Mouse (Mus musculus) limb, embryonic 15.5 days (tissue): ENCODE measurements around the gene Sfxn2. TPM values are rescaled to one million over a fixed set of nuclear protein-coding genes. Genes with fewer than 3 reads are reported as not detected.
A peak's percentile ranks its signal among the peaks of the same experiment; 100 is the strongest.

Experiments used
- ATAC-seq: fragments of 200-750 bp; cut with Nextera tagmentation; 2 replicates; pipeline ENCODE4 v1.8.0; 2017; ENCODE audit warnings: low read depth, moderate TSS enrichment; ENCODE audit not compliant: insufficient number of reproducible peaks, low FRiP score, low TSS enrichment
- H3K27ac ChIP-seq: fragments of 300-500 bp; sonication (generic); 2 replicates; pipeline ENCODE4 v1.5.1; 2015; ENCODE audit warnings: moderate library complexity, mild to moderate bottlenecking, inconsistent platforms
- H3K27me3 ChIP-seq: fragments of 300-500 bp; sonication (generic); 2 replicates; pipeline ENCODE4 v1.6.1; 2015; ENCODE audit warnings: inconsistent platforms
- H3K36me3 ChIP-seq: fragments of 300-500 bp; sonication (generic); 2 replicates; pipeline ENCODE4 v1.6.1; 2015; ENCODE audit warnings: inconsistent platforms
- H3K4me1 ChIP-seq: fragments of 300-500 bp; sonication (generic); 2 replicates; pipeline ENCODE4 v1.6.1; 2015; ENCODE audit warnings: inconsistent platforms
- H3K4me2 ChIP-seq: fragments of 300-500 bp; sonication (generic); 2 replicates; pipeline ENCODE4 v1.6.1; 2015; ENCODE audit warnings: mild to moderate bottlenecking, inconsistent platforms
- H3K4me3 ChIP-seq: fragments of 300-500 bp; sonication (generic); 2 replicates; pipeline ENCODE4 v1.5.1; 2015; ENCODE audit warnings: mild to moderate bottlenecking, inconsistent platforms
- H3K9ac ChIP-seq: fragments of 300-500 bp; sonication (generic); 2 replicates; pipeline ENCODE4 v1.6.1; 2015; ENCODE audit warnings: inconsistent platforms
- H3K9me3 ChIP-seq: fragments of 300-500 bp; sonication (generic); 2 replicates; pipeline ENCODE4 v1.6.1; 2016; ENCODE audit warnings: inconsistent platforms
- WGBS: fragments of 180-500 bp; shearing (Covaris S2); methylation state at CpG from one replicate; pipeline ENCODE4 v1.1.7; 2015; 5-methylcytosine and 5-hydroxymethylcytosine counted together
- polyA plus RNA-seq: library from polyadenylated mRNA; unstranded; fragments of >200 nt; fragmentation: Nextera tagmentation; extraction: Ambion mirVana; gene quantifications from 2 replicates; pipeline ENCODE4 v1.2.1, GENCODE M21; 2015

The Sfxn2 gene
- polyA plus RNA-seq, 1 experiment from 2014 or later = 23.5 TPM

DNA sequence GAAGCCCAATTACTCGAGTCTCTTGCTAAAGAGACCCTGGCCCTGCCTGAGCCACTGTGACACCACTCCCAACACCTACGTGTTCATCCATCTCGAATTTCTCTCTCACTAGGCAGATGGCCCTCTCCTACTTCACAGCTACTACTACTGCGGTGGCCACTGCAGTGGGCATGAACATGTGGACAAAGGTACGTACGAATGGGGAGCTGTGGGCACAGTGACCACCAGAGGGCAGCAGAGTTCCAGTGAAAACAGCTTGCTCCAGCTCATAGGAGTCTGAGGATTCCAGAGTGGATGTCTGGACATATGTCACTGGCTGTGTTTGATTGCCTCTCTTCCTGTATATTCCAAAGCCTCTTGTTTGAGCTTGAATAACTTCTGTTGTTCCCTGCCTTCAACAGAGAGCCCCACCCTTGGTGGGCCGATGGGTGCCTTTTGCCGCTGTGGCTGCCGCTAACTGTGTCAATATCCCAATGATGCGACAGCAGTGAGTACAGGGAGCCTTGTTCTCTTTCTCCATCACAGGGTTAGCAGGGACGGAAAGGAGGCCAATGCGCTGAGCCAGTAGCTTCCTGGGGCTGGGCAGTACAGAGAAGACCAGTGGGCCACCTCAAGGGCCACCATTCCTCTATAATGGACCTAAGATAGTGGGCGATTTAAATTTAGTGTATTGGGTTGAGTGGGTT, 14.8 kb downstream of the Sfxn2 start:
- Histone ChIP-seq H3K27ac (no peak overlapping the region), H3K9ac (no peak overlapping the region), H3K4me1 (no peaks in the 10 kb centered on the region), H3K27me3 (no peaks in the 10 kb centered on the region), H3K4me2 (no peak overlapping the region), H3K9me3 (no peaks in the 10 kb centered on the region), H3K4me3 (no peak overlapping the region), H3K36me3 (peaks cover 74% of the 10 kb centered on the region)
- 57% methylated on average over 13 of the region's 13 CpGs for WGBS
- peak; percentile 57; the same call in 1 of the 2 replicates for ATAC-seq

DNA sequence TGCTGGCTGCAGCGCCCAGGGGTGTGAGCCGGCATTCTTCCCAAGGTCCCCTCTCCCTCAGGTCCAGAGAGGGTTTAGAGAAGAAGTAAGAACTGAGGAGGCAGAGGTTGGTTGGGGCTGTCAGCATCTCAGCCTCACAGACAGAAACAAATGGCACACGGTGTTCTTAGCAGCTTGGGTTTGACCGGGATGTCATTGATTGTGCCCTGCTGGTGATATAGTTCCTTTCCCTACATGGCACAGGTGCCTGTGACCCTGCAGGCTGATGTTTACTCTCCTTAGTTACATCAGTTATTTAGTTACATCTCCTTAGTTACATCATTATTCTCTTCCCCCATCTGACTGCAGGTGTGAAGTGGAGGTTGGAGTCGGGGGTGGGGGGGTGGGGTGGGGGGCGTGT, 18.4 kb downstream of the Sfxn2 start:
- ATAC-seq = no peak
- no peaks in the 10 kb centered on the region for H3K4me1 ChIP-seq
- no peaks in the 10 kb centered on the region for H3K27me3 ChIP-seq
- H3K4me2 ChIP-seq = no peak overlapping the region
- H3K9ac ChIP-seq = no peak overlapping the region
- no peak overlapping the region for H3K27ac ChIP-seq
- WGBS = 85% methylated on average over 6 of the region's 6 CpGs
- H3K9me3 ChIP-seq = no peaks in the 10 kb centered on the region
- H3K36me3 ChIP-seq = peaks cover 86% of the 10 kb centered on the region
- no peak overlapping the region for H3K4me3 ChIP-seq

DNA sequence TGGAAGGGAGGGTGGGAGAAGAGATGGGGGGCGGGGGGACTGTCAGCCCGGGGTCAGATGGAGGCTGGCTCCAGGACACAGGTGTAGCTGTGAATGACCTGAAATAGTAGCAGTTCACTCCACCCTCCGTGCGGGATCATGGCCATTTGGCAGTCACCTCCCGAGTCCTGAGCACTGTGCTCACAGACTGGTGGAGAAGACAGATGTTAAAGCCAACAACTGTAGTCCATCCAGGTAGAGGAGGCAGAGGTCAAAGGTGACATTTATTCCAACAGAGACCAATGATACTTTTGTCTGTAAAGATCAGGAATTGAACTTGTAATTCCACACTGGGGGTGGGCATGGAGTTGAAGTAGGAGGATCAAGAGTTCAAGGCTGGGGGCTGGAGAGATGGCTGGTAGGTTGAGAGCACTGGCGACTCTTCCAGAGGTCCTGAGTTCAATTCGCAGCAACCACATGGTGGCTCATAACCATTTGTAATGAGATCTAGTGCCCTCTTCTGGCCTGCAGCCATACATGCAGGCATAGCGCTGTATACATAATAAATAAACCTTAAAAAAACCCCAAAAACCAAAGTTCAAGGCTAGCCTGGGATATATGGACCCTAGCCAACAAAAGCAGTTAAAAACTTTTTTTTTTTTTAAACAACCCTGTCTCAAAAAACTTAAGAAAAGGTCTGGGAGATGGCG, 19.7 kb downstream of the Sfxn2 start:
- Histone ChIP-seq H3K9ac (no peak overlapping the region), H3K4me2 (no peak overlapping the region), H3K27me3 (no peaks in the 10 kb centered on the region), H3K27ac (no peak overlapping the region), H3K4me3 (no peak overlapping the region), H3K9me3 (no peaks in the 10 kb centered on the region), H3K4me1 (no peaks in the 10 kb centered on the region), H3K36me3 (peaks cover 79% of the 10 kb centered on the region)
- no peak for ATAC-seq
- 92% methylated on average over 9 of the region's 9 CpGs for WGBS

DNA sequence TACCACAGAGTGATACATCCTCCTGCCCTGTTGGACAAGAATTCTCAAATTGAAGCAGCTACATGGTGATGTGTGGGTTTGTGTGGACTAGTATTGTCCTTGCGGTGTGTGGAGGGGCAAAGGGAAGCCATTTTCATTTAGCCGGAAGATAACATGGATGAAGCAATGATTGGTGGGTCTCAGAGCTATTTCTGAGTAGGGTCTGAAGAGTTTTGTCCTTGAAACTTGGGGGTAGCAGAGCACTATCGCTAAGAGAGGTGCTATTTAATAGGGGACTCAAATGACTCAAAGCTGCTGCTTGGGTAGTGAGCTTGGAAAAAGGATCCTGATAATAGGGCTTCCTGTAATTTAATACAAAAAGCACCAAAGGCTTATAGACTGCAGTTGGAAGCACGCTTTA, 25.0 kb downstream of the Sfxn2 start:
- H3K4me3 ChIP-seq = peak overlapping the region; percentile 100; the same call in 1 of the 2 replicates
- H3K4me2 ChIP-seq = peak overlapping the region; percentile 84
- H3K9ac ChIP-seq = no peak overlapping the region
- H3K27me3 ChIP-seq = no peaks in the 10 kb centered on the region
- H3K36me3 ChIP-seq = peaks cover 33% of the 10 kb centered on the region; the same call in 1 of the 2 replicates
- ATAC-seq = no peak
- WGBS = 76% methylated on average over 4 of the region's 4 CpGs
- H3K4me1 ChIP-seq = peaks cover 16% of the 10 kb centered on the region
- H3K27ac ChIP-seq = 0 out of 2 replicates have a peak overlapping the region, but pooled peaks have one; percentile 17
- H3K9me3 ChIP-seq = no peaks in the 10 kb centered on the region

DNA sequence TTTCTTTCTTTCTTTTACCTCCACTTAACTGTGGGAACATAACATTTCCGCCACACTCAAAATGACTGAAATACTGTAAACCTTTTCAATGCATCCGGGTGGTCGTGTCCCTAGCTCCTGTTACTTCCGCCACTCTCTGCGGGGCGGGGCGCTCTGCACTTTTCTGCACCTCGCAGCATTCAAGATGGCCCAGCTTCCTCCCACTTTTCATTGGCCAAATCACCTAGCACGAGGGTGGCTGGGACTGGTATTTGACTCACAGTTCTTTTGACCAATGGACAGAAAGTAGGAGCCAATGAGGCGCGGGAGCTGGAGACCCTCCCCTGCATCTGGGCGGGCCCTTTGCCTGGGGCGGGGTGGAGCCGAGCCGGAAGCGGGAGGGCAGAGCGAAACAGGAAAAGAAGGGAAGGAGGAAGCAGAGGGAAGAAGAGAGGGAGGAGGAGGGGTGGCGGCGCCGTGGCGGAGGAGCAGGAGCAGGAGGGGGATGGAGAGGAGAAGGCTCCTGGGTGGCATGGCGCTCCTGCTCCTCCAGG, 25.6 kb downstream of the Sfxn2 start, which contains the start of gene Wbp1l:
Gene Wbp1l, plus strand, starts transcription at position 365 of the 533 bp plus-strand sequence.
- Histone ChIP-seq H3K9me3 (no peaks in the 10 kb centered on the region), H3K9ac (peak within 1 kb of the TSS; percentile 72), H3K4me1 (peaks cover 16% of the 10 kb centered on the region), H3K36me3 (peaks cover 33% of the 10 kb centered on the region; the same call in 1 of the 2 replicates), H3K27me3 (no peaks in the 10 kb centered on the region), H3K27ac (peak within 1 kb of the TSS; percentile 75), H3K4me2 (peak within 1 kb of the TSS; percentile 84), H3K4me3 (peak within 1 kb of the TSS; percentile 100)
- ATAC-seq = peak; percentile 99
- 0% methylated on average over 22 of the region's 22 CpGs for WGBS

DNA sequence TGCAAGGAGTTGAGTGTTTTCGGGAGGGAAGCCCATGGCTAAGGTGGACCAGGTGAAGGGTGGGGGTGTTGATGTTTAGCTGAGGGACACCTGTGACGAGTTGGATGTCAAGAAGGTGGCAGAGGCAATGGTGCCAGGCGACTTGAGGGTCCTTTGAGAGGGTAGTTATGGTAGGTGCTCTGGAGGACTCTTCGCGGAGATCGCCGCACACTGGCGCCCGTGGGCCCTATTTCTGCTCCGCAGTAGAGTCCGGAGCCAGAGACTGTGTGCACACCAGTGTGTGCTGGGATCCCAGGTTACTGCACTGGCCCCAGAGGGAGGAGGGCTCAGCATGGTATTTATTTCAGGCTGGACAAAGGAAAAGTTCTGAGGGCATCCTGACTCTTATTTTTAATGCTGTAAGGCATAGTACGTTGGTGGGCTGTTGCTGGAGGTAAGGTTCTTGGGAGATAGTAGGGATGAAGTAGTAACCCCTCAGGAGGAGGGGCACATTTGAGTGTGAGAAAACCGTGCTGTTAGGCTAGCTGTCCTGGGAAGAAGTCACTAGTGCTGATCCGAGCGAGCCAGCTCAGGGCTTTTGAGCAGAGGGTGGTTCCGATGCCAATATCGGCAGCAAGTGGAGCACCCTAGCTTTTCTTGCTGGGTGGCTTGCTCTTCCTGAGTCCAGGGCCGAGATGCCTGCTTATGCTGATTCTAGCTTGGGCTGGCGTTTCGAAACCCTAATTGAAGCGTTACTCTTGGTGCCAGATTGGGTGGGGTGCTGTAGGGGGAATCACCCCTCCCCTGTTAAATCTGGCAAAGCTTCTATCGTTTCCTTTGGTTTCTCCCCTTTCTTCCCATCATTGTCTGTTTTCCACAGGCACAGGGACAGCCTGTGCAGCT, 26.5 kb downstream of the Sfxn2 start:
- Histone ChIP-seq H3K9me3 (no peaks in the 10 kb centered on the region), H3K4me2 (peak overlapping the region; percentile 84), H3K36me3 (peaks cover 33% of the 10 kb centered on the region), H3K4me3 (peak overlapping the region; percentile 100), H3K27me3 (no peaks in the 10 kb centered on the region), H3K4me1 (peaks cover 16% of the 10 kb centered on the region), H3K9ac (peak overlapping the region; percentile 72), H3K27ac (peak overlapping the region; percentile 75)
- 15% methylated on average over 22 of the region's 22 CpGs for WGBS
- no peak for ATAC-seq

DNA sequence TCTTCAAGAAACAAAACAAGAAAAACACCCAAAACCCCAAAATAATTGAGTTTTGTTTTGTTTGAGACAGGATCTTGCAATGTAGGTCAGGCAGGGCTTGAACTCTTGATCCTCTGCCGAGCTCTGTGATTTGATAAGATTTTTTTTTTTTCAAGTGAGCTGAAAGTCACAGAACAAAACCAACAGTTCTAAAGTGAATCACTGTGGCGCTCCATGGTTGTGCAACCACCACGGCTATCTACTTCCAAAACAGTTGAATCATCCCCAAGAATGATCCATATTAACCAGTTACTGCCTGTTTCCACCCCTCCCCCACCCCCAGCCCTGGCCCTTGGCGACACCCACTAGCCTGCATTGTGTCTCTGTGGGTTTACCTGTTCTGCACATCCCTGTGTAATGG, 27.2 kb downstream of the Sfxn2 start:
- peaks cover 16% of the 10 kb centered on the region for H3K4me1 ChIP-seq
- H3K9me3 ChIP-seq = no peaks in the 10 kb centered on the region
- no peak overlapping the region for H3K27ac ChIP-seq
- WGBS = 79% methylated on average over 4 of the region's 4 CpGs
- peaks cover 31% of the 10 kb centered on the region for H3K36me3 ChIP-seq
- no peak for ATAC-seq
- peak overlapping the region; percentile 100 for H3K4me3 ChIP-seq
- no peak overlapping the region for H3K9ac ChIP-seq
- no peaks in the 10 kb centered on the region for H3K27me3 ChIP-seq
- H3K4me2 ChIP-seq = peak overlapping the region; percentile 84

DNA sequence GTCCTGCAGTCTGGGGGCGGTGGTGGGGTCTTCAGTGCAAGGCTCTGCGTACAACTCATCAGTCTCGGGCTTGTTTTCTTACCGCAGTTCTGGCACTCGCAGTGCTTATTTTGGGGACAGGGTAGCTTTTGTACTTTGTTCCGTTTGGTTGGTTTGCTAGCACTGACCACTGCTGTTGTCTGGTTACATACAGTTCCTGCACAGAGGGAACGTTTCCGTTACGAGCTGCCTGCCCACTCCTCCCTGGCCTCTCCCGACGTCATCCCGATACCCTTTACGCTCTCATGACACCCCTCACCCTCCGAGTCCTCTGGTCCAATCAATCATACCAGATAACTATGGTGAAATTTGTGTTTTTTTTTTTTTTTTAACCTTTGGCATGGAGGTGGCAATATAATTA, 28.3 kb downstream of the Sfxn2 start:
- H3K27me3 ChIP-seq = no peaks in the 10 kb centered on the region
- no peak overlapping the region for H3K27ac ChIP-seq
- no peaks in the 10 kb centered on the region for H3K9me3 ChIP-seq
- 84% methylated on average over 14 of the region's 14 CpGs for WGBS
- ATAC-seq = no peak
- H3K4me1 ChIP-seq = peaks cover 16% of the 10 kb centered on the region
- H3K4me2 ChIP-seq = no peak overlapping the region
- H3K9ac ChIP-seq = no peak overlapping the region
- no peak overlapping the region for H3K4me3 ChIP-seq
- H3K36me3 ChIP-seq = peaks cover 34% of the 10 kb centered on the region

DNA sequence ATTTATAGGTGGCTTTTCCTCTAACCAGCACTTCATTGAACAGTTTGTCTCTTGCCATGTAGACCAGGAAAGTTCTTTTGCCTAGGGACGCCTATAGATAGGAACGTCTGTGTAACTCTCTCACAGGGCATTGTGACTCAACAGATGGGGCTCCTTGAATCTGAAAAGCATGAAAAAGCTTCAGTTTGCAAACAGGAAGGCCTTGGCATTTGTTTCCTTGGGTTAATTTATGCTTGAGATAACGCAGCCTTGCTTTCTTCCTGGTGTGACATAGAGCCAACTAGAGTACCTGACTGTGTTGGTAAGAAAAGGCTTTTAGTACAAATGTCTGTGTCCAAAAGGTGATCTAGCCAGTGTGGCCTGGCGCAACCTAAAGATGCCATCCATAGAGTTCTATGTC, 29.2 kb downstream of the Sfxn2 start:
- ATAC-seq = no peak
- no peaks in the 10 kb centered on the region for H3K27me3 ChIP-seq
- no peak overlapping the region for H3K27ac ChIP-seq
- H3K9me3 ChIP-seq = no peaks in the 10 kb centered on the region
- peaks cover 41% of the 10 kb centered on the region for H3K36me3 ChIP-seq
- WGBS = 89% methylated on average over 4 of the region's 4 CpGs
- no peak overlapping the region for H3K4me2 ChIP-seq
- H3K4me1 ChIP-seq = peaks cover 18% of the 10 kb centered on the region
- H3K4me3 ChIP-seq = no peak overlapping the region
- H3K9ac ChIP-seq = no peak overlapping the region

DNA sequence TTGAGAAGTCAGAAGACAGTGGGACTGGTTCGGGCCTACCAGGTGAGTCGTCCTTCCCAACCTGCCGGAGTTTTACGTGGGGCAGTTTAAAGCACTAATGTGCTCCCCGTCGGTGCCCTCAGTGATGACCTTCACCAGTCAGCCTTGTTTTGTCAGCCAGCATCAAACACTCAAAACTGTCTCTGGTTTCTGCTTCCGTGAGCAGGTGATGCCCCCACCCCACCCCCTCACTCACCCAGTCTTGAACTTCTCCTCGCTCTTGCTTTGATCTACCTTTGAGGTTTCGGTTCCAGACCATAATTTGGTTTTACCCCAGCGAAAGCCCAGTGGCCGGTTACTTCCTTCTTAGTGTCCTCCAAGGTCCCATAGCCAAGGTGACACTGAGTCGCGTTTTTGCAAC, 33.6 kb downstream of the Sfxn2 start:
- Histone ChIP-seq H3K27me3 (no peaks in the 10 kb centered on the region), H3K9me3 (no peaks in the 10 kb centered on the region), H3K9ac (no peak overlapping the region), H3K36me3 (peaks cover 55% of the 10 kb centered on the region), H3K4me3 (no peak overlapping the region), H3K4me2 (no peak overlapping the region), H3K27ac (no peak overlapping the region), H3K4me1 (peaks cover 2% of the 10 kb centered on the region; the same call in 1 of the 2 replicates)
- ATAC-seq = no peak
- WGBS = 93% methylated on average over 13 of the region's 13 CpGs

DNA sequence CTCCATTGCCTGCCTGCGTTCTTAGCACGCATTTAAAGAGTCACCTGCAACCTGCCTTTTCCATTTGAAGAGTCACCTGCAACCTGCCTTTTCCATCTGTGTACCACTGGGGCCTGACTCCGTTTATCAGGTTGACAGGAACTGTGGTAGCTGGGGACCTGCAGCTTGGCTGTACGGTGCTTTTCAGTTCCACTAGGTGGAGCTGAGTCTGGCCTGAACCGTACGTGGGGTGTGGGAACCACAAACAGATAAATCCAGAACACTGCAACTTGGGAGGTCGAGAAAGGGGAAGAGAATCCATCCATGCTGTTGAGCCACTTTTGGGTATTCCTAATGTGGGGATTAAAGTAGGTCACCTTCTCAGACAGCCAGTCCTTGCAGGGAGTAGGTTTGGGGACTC, 34.3 kb downstream of the Sfxn2 start:
- no peaks in the 10 kb centered on the region for H3K27me3 ChIP-seq
- no peaks in the 10 kb centered on the region for H3K9me3 ChIP-seq
- H3K4me3 ChIP-seq = no peak overlapping the region
- WGBS = 58% methylated on average over 7 of the region's 7 CpGs
- no peak overlapping the region for H3K27ac ChIP-seq
- H3K9ac ChIP-seq = no peak overlapping the region
- peaks cover 54% of the 10 kb centered on the region for H3K36me3 ChIP-seq
- H3K4me1 ChIP-seq = peaks cover 2% of the 10 kb centered on the region; the same call in 1 of the 2 replicates
- H3K4me2 ChIP-seq = no peak overlapping the region
- ATAC-seq = no peak
